8 mouse cellular contexts compared by ENCODE assay signal in the genomic region with DNA sequence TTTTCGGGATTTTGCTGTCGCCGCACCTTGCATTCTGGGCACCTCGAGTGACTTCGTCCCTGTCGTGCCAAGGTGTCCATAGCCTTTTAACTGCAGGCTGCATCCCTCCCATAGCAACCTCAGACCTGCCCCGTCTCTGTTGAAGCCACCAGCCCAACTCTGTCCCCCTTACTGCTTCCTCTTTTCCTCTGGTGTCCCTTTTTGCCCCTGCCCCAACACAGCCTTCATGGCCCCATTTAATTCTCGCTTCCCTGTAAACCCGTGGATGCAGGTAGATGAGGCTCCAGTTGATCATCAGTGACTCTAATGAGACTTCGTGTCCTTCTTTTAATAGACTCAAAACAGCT. TPM values are rescaled to one million over a fixed set of nuclear protein-coding genes. Genes with fewer than 3 reads are reported as not detected.
DNase-seq lines count a peak whose midpoint lies in the region; ATAC-seq and TF ChIP-seq lines count a peak whose summit lies in the region.

No protein-coding gene starts in this region.

- peaks cover 20% of the 10 kb centered on the region for H3K4me1 ChIP-seq in heart, embryonic 13.5 days
- peaks cover 0 to 19% of the 10 kb centered on the region in 2 experiments; a peak in 3 of 4 replicates for H3K4me1 ChIP-seq in MEL (ENCODE audit: control insufficient read depth in 1 of 2, insufficient read depth in 2 of 2, low read length in 2 of 2)
- peaks cover 16% of the 10 kb centered on the region for H3K4me1 ChIP-seq in hindbrain, embryonic 12.5 days
- peaks cover 21% of the 10 kb centered on the region for H3K4me1 ChIP-seq in midbrain, embryonic 10.5 days

- TF ChIP-seq RAD21 in MEL (IDR thresholded peaks at IDR 0.05; ENCODE audit: low read depth, low read length), result no peak

- peaks cover 45% of the 10 kb centered on the region for H3K79me2 ChIP-seq in MEL (ENCODE audit: control insufficient read depth, insufficient read depth, low read length, poor library complexity)

- peak overlapping the region; percentile 97 for H3K4me2 ChIP-seq in heart, embryonic 13.5 days
- H3K4me2 ChIP-seq in hindbrain, embryonic 12.5 days (replicated peaks), result peak overlapping the region; percentile 80

- H3K9me3 ChIP-seq in heart, embryonic 13.5 days, result no peaks in the 10 kb centered on the region
- no peaks in the 10 kb centered on the region for H3K9me3 ChIP-seq in MEL (replicated peaks; ENCODE audit: insufficient read depth, low read length)
- H3K9me3 ChIP-seq in hindbrain, embryonic 12.5 days (replicated peaks), result no peaks in the 10 kb centered on the region
- no peaks in the 10 kb centered on the region for H3K9me3 ChIP-seq in midbrain, embryonic 10.5 days (replicated peaks)

- TF ChIP-seq CTCF in MEL (IDR thresholded peaks at IDR 0.05 in 2 of 3, conservative IDR thresholded peaks at IDR 0.05 in 1 of 3; ENCODE audit: control insufficient read depth in 1 of 3, insufficient read depth in 1 of 3, low read depth in 2 of 3, low read length in 3 of 3, poor library complexity in 1 of 3, severe bottlenecking in 1 of 3), result no peak

- peaks cover 45% of the 10 kb centered on the region for H3K36me3 ChIP-seq in heart, embryonic 13.5 days
- peaks cover 6 to 15% of the 10 kb centered on the region in 2 experiments for H3K36me3 ChIP-seq in MEL (ENCODE audit: control insufficient read depth in 1 of 2, insufficient read depth in 2 of 2, low read length in 2 of 2)
- peaks cover 32% of the 10 kb centered on the region for H3K36me3 ChIP-seq in hindbrain, embryonic 12.5 days
- peaks cover 46% of the 10 kb centered on the region for H3K36me3 ChIP-seq in midbrain, embryonic 10.5 days

- no peak; a peak in 1 of 4 replicates for TF ChIP-seq POLR2A in MEL (IDR thresholded peaks at IDR 0.05; ENCODE audit: control insufficient read depth in 1 of 2, insufficient read depth in 1 of 2, low read depth in 1 of 2, low read length in 2 of 2, poor library complexity in 1 of 2)

- intact Hi-C loops in left cerebral cortex, postnatal 4 days (cut with DNase I), result loop anchor here (2.0 to 10.0 kb wide), 2 partner anchors 83 to 159 kb away; partner anchors contain the start of genes Kntc1 and Rsrc2

- no peaks in the 10 kb centered on the region for H3K27me3 ChIP-seq in heart, embryonic 13.5 days (replicated peaks)
- H3K27me3 ChIP-seq in MEL (ENCODE audit: control insufficient read depth in 1 of 2, insufficient read depth in 2 of 2, low read length in 2 of 2), result no peaks in the 10 kb centered on the region
- no peaks in the 10 kb centered on the region for H3K27me3 ChIP-seq in hindbrain, embryonic 12.5 days
- no peaks in the 10 kb centered on the region for H3K27me3 ChIP-seq in midbrain, embryonic 10.5 days (ENCODE audit: low read depth, poor library complexity, severe bottlenecking)

- TF ChIP-seq EP300 in MEL (IDR thresholded peaks at IDR 0.05; ENCODE audit: low read depth in 1 of 2, low read length in 2 of 2), result no peak

- H3K4me3 ChIP-seq in heart, embryonic 13.5 days, result peak overlapping the region; percentile 84
- H3K4me3 ChIP-seq in MEL (ENCODE audit: control insufficient read depth in 1 of 2, insufficient read depth in 1 of 2, low read depth in 2 of 2, low read length in 2 of 2), result peak overlapping the region; percentile 52 to 96
- peak overlapping the region; percentile 92 for H3K4me3 ChIP-seq in hindbrain, embryonic 12.5 days
- H3K4me3 ChIP-seq in midbrain, embryonic 10.5 days, result peak overlapping the region; percentile 83

- WGBS in heart, embryonic 13.5 days, result 2% methylated on average over 10 of the region's 10 CpGs
- 5% methylated on average over 10 of the region's 10 CpGs for WGBS in hindbrain, embryonic 12.5 days
- 7% methylated on average over 10 of the region's 10 CpGs for WGBS in midbrain, embryonic 10.5 days

- ATAC-seq in heart, embryonic 13.5 days (ENCODE audit: extremely low read depth, insufficient number of reproducible peaks, low FRiP score, low TSS enrichment), result no peak
- no peak for ATAC-seq in hindbrain, embryonic 12.5 days (ENCODE audit: low FRiP score)

- H3K27ac ChIP-seq in heart, embryonic 13.5 days (replicated peaks), result peak overlapping the region; percentile 82; the same call in 1 of the 2 replicates
- H3K27ac ChIP-seq in MEL (ENCODE audit: control insufficient read depth, low read depth, low read length), result peak overlapping the region; percentile 69
- H3K27ac ChIP-seq in hindbrain, embryonic 12.5 days, result peak overlapping the region; percentile 86
- peak overlapping the region; percentile 95 for H3K27ac ChIP-seq in midbrain, embryonic 10.5 days (replicated peaks)

- DNase-seq in heart, adult 18-20 months, result no peak
- peak; percentile 64 for DNase-seq in MEL (ENCODE audit: low read depth, low spot score)
- no peak for DNase-seq in midbrain, embryonic 10.5 days (ENCODE audit: low spot score)
- no peak for DNase-seq in cerebellum, postnatal 14 days
- no peak for DNase-seq in gastrocnemius, postnatal 4 days (ENCODE audit: low spot score in 2 of 2)
- no peak for DNase-seq in left cerebral cortex, postnatal 4 days

- H3K9ac ChIP-seq in heart, embryonic 13.5 days, result peak overlapping the region; percentile 98
- H3K9ac ChIP-seq in MEL (ENCODE audit: control insufficient read depth, low read depth, low read length, poor library complexity, severe bottlenecking), result peak overlapping the region; percentile 97
- peak overlapping the region; percentile 98 for H3K9ac ChIP-seq in hindbrain, embryonic 12.5 days

TF ChIP-seq in MEL, 35 proteins besides CTCF, POLR2A, EP300 and RAD21:
- TF ChIP-seq MAX (IDR thresholded peaks at IDR 0.05; ENCODE audit: low read length) (peak; percentile 29; the same call in 1 of the 2 replicates), ETS1 (IDR thresholded peaks at IDR 0.05; ENCODE audit: low read depth, low read length) (no peak), ZKSCAN1 (IDR thresholded peaks at IDR 0.05; ENCODE audit: low read depth, low read length) (no peak)

RNA-seq across cellular contexts. Expression of gene Denr, which starts 0.6 kb away (rescaled TPM):
- 81.9 and 97.3 TPM in 2 replicates for polyA plus RNA-seq in heart, embryonic 13.5 days (2015; fragmentation: Nextera tagmentation; extraction: Ambion mirVana)
- total RNA-seq in heart, adult 18-20 months (2021), result 10 to 100 TPM; 54.0 to 58.7 TPM
- 100 and 109 TPM in 2 replicates for total RNA-seq in MEL (2012; rRNA removed)
- polyA plus RNA-seq in MEL (2012; ENCODE audit: insufficient read depth in 1 of 2, insufficient read length in 2 of 2, low read depth in 1 of 2, low replicate concordance in 2 of 2, missing spikeins in 1 of 2), result 100 to 1,000 TPM in 1 of 2 experiments, 10 to 100 TPM in 1; 62.4 to 323 TPM
- polyA plus RNA-seq in hindbrain, embryonic 12.5 days (2016; fragmentation: Nextera tagmentation; extraction: Ambion mirVana), result 153 and 180 TPM in 2 replicates
- 159 and 186 TPM in 2 replicates for polyA plus RNA-seq in midbrain, embryonic 10.5 days (2016; fragmentation: Nextera tagmentation; extraction: Ambion mirVana)
- 10 to 100 TPM; 59.8 to 66.3 TPM for total RNA-seq in gastrocnemius, postnatal 4 days (2021)
- 10 to 100 TPM; 69.6 to 75.8 TPM for total RNA-seq in left cerebral cortex, postnatal 4 days (2021)

RNA-seq across cellular contexts. Expression of gene Gm43518, which starts 19.6 kb away (rescaled TPM):
- polyA plus RNA-seq in heart, embryonic 13.5 days (2015; fragmentation: Nextera tagmentation; extraction: Ambion mirVana), result 1.3 and 2.9 TPM in 2 replicates
- total RNA-seq in heart, adult 18-20 months (2021), result 1 to 10 TPM in 1 of 2 experiments, not detected in 1; 1.1 TPM
- 1.5 and 2.1 TPM in 2 replicates for total RNA-seq in MEL (2012; rRNA removed)
- 1 to 10 TPM in 1 of 2 experiments, not detected in 1; 3.6 TPM for polyA plus RNA-seq in MEL (2012; ENCODE audit: insufficient read depth in 1 of 2, insufficient read length in 2 of 2, low read depth in 1 of 2, low replicate concordance in 2 of 2, missing spikeins in 1 of 2)
- 3.4 and 4.0 TPM in 2 replicates for polyA plus RNA-seq in hindbrain, embryonic 12.5 days (2016; fragmentation: Nextera tagmentation; extraction: Ambion mirVana)
- polyA plus RNA-seq in midbrain, embryonic 10.5 days (2016; fragmentation: Nextera tagmentation; extraction: Ambion mirVana), result 1.9 and 3.4 TPM in 2 replicates
- total RNA-seq in gastrocnemius, postnatal 4 days (2021), result under 1 TPM in 1 of 2 experiments, not detected in 1; 0.69 TPM
- total RNA-seq in left cerebral cortex, postnatal 4 days (2021), result 1 to 10 TPM; 1.2 to 1.3 TPM

RNA-seq across cellular contexts. Expression of gene Ccdc62, which starts 22.9 kb away (rescaled TPM):
- 3.7 TPM in 2 replicates for polyA plus RNA-seq in heart, embryonic 13.5 days (2015; fragmentation: Nextera tagmentation; extraction: Ambion mirVana)
- total RNA-seq in heart, adult 18-20 months (2021), result 1 to 10 TPM; 3.8 to 4.1 TPM
- 7.5 and 8.5 TPM in 2 replicates for total RNA-seq in MEL (2012; rRNA removed)
- polyA plus RNA-seq in MEL (2012; ENCODE audit: insufficient read depth in 1 of 2, insufficient read length in 2 of 2, low read depth in 1 of 2, low replicate concordance in 2 of 2, missing spikeins in 1 of 2), result 10 to 100 TPM in 1 of 2 experiments, not detected in 1; 13.4 TPM
- polyA plus RNA-seq in hindbrain, embryonic 12.5 days (2016; fragmentation: Nextera tagmentation; extraction: Ambion mirVana), result 5.3 and 7.4 TPM in 2 replicates
- polyA plus RNA-seq in midbrain, embryonic 10.5 days (2016; fragmentation: Nextera tagmentation; extraction: Ambion mirVana), result 4.7 and 5.7 TPM in 2 replicates
- total RNA-seq in gastrocnemius, postnatal 4 days (2021), result 1 to 10 TPM; 2.5 to 4.1 TPM
- 1 to 10 TPM; 1.9 to 4.8 TPM for total RNA-seq in left cerebral cortex, postnatal 4 days (2021)

RNA-seq across cellular contexts. Expression of gene Hcar1, which starts 27.8 kb away (rescaled TPM):
- 0.10 and 0.20 TPM in 2 replicates for polyA plus RNA-seq in heart, embryonic 13.5 days (2015; fragmentation: Nextera tagmentation; extraction: Ambion mirVana)
- under 1 TPM; 0.47 to 0.90 TPM for total RNA-seq in heart, adult 18-20 months (2021)
- not detected in 2 replicates for total RNA-seq in MEL (2012; rRNA removed)
- not detected for polyA plus RNA-seq in MEL (2012; ENCODE audit: insufficient read depth in 1 of 2, insufficient read length in 2 of 2, low read depth in 1 of 2, low replicate concordance in 2 of 2, missing spikeins in 1 of 2)
- polyA plus RNA-seq in hindbrain, embryonic 12.5 days (2016; fragmentation: Nextera tagmentation; extraction: Ambion mirVana), result 0.18 and 0.50 TPM in 2 replicates
- polyA plus RNA-seq in midbrain, embryonic 10.5 days (2016; fragmentation: Nextera tagmentation; extraction: Ambion mirVana), result not detected in 2 replicates
- 1 to 10 TPM; 1.4 to 3.3 TPM for total RNA-seq in gastrocnemius, postnatal 4 days (2021)
- 1 to 10 TPM in 1 of 2 experiments, under 1 TPM in 1; 0.54 to 1.1 TPM for total RNA-seq in left cerebral cortex, postnatal 4 days (2021)

RNA-seq across cellular contexts. Expression of gene Hcar2, which starts 42.3 kb away (rescaled TPM):
- polyA plus RNA-seq in heart, embryonic 13.5 days (2015; fragmentation: Nextera tagmentation; extraction: Ambion mirVana), result 0.09 TPM in 1 of 2 replicates, not detected in the other
- total RNA-seq in heart, adult 18-20 months (2021), result under 1 TPM in 1 of 2 experiments, not detected in 1; 0.39 TPM
- total RNA-seq in MEL (2012; rRNA removed), result not detected in 2 replicates
- not detected for polyA plus RNA-seq in MEL (2012; ENCODE audit: insufficient read depth in 1 of 2, insufficient read length in 2 of 2, low read depth in 1 of 2, low replicate concordance in 2 of 2, missing spikeins in 1 of 2)
- polyA plus RNA-seq in hindbrain, embryonic 12.5 days (2016; fragmentation: Nextera tagmentation; extraction: Ambion mirVana), result not detected in 2 replicates
- not detected in 2 replicates for polyA plus RNA-seq in midbrain, embryonic 10.5 days (2016; fragmentation: Nextera tagmentation; extraction: Ambion mirVana)
- total RNA-seq in gastrocnemius, postnatal 4 days (2021), result 1 to 10 TPM in 1 of 2 experiments, under 1 TPM in 1; 0.96 to 1.8 TPM
- not detected for total RNA-seq in left cerebral cortex, postnatal 4 days (2021)
